Mouse (Mus musculus) olfactory bulb, adult 2 months (tissue): ENCODE measurements at regions not wholly inside any gene's neighbourhood (a gene's known extent, or its start where the extent isn't known, plus 50 kb on each side); places are given as distances from the start of the nearest gene placed in this dataset.

Source experiments
- H3K27ac ChIP-seq: fragments of 200-500 bp; 2 replicates; pipeline ENCODE4 v1.5.1; 2012; ENCODE audit warnings: low read depth, low read length; ENCODE audit not compliant: insufficient read depth
- H3K4me1 ChIP-seq: fragments of 200-500 bp; 2 replicates; pipeline ENCODE4 v1.6.1; 2012; ENCODE audit warnings: low read length; ENCODE audit not compliant: control insufficient read depth, insufficient read depth
- H3K4me3 ChIP-seq: fragments of 200-500 bp; 2 replicates; pipeline ENCODE4 v1.5.1; 2012; ENCODE audit warnings: mild to moderate bottlenecking, low read depth, low read length, moderate library complexity; ENCODE audit not compliant: insufficient read depth
- CTCF ChIP-seq: fragments of 200-500 bp; IDR thresholded peaks from 2 replicates; pipeline ENCODE4 v1.5.1; 2012; ENCODE audit warnings: low read depth, mild to moderate bottlenecking, low read length, moderate library complexity; ENCODE audit not compliant: insufficient read depth
- POLR2A ChIP-seq: fragments of 200-500 bp; IDR thresholded peaks from 2 replicates; pipeline ENCODE4 v1.6.1; 2012; ENCODE audit warnings: mild to moderate bottlenecking, low read depth, low read length, moderate library complexity; ENCODE audit not compliant: insufficient read depth
- WGBS: fragments of 180-500 bp; shearing (Covaris S2); methylation state at CpG from one replicate; pipeline ENCODE4 v1.1.7; 2018; 5-methylcytosine and 5-hydroxymethylcytosine counted together

GRCm38 (mm10) chr15:61345101-61345500 is 422.3 kb upstream of the A1bg start:
- WGBS = 25% methylated on average over 4 of the region's 4 CpGs
- TF ChIP-seq POLR2A (no peak), CTCF (no peak)
- no peak overlapping the region for H3K27ac ChIP-seq
- no peak overlapping the region for H3K4me3 ChIP-seq
- H3K4me1 ChIP-seq = no peaks in the 10 kb centered on the region

- H3K4me3 ChIP-seq = no peak overlapping the region
- no peak for TF ChIP-seq CTCF
- no peak for TF ChIP-seq POLR2A
- H3K27ac ChIP-seq = no peak overlapping the region
- 88% methylated on average over 1 of the region's 1 CpGs for WGBS
- no peaks in the 10 kb centered on the region for H3K4me1 ChIP-seq
These were observed 419.8 kb upstream of the A1bg start for GRCm38 (mm10) chr15:61342618-61343017.

- H3K4me3 ChIP-seq = no peak overlapping the region
- 74% methylated on average over 2 of the region's 2 CpGs for WGBS
- H3K4me1 ChIP-seq = no peaks in the 10 kb centered on the region
- no peak overlapping the region for H3K27ac ChIP-seq
- no peak for TF ChIP-seq CTCF
- TF ChIP-seq POLR2A = no peak
These were observed 405.1 kb upstream of the A1bg start for GRCm38 (mm10) chr15:61327925-61328324.

- 91% methylated on average over 7 of the region's 7 CpGs for WGBS
- H3K27ac ChIP-seq = no peak overlapping the region
- TF ChIP-seq POLR2A (no peak), CTCF (no peak)
- no peaks in the 10 kb centered on the region for H3K4me1 ChIP-seq
- H3K4me3 ChIP-seq = no peak overlapping the region
These were observed 399.4 kb upstream of the A1bg start for GRCm38 (mm10) chr15:61322243-61322642.

GRCm38 (mm10) chr15:61309452-61310165 is 386.8 kb upstream of the A1bg start:
- no peak for TF ChIP-seq POLR2A
- no peak for TF ChIP-seq CTCF
- H3K27ac ChIP-seq = no peak overlapping the region
- H3K4me3 ChIP-seq = no peak overlapping the region
- WGBS = 78% methylated on average over 6 of the region's 6 CpGs
- no peaks in the 10 kb centered on the region for H3K4me1 ChIP-seq

GRCm38 (mm10) chr15:61308936-61309335 is 386.1 kb upstream of the A1bg start:
- Histone ChIP-seq H3K4me1 (no peaks in the 10 kb centered on the region), H3K4me3 (no peak overlapping the region), H3K27ac (no peak overlapping the region)
- 64% methylated on average over 4 of the region's 4 CpGs for WGBS
- TF ChIP-seq POLR2A (no peak), CTCF (no peak)

- H3K4me3 ChIP-seq = no peak overlapping the region
- TF ChIP-seq POLR2A (no peak), CTCF (no peak)
- 65% methylated on average over 3 of the region's 3 CpGs for WGBS
- no peak overlapping the region for H3K27ac ChIP-seq
- no peaks in the 10 kb centered on the region for H3K4me1 ChIP-seq
These were observed 381.7 kb upstream of the A1bg start for GRCm38 (mm10) chr15:61304546-61304945.

- H3K4me3 ChIP-seq = no peak overlapping the region
- WGBS = 89% methylated on average over 6 of the region's 6 CpGs
- TF ChIP-seq CTCF (no peak), POLR2A (no peak)
- H3K4me1 ChIP-seq = no peaks in the 10 kb centered on the region
- no peak overlapping the region for H3K27ac ChIP-seq
These were observed 377.0 kb upstream of the A1bg start for GRCm38 (mm10) chr15:61299796-61300195.

GRCm38 (mm10) chr15:61297447-61298208 is 374.8 kb upstream of the A1bg start:
- no peaks in the 10 kb centered on the region for H3K4me1 ChIP-seq
- no peak overlapping the region for H3K27ac ChIP-seq
- TF ChIP-seq POLR2A (no peak), CTCF (no peak)
- WGBS = 88% methylated on average over 5 of the region's 5 CpGs
- no peak overlapping the region for H3K4me3 ChIP-seq

GRCm38 (mm10) chr15:61294616-61295015 is 371.8 kb upstream of the A1bg start:
- TF ChIP-seq POLR2A (no peak), CTCF (no peak)
- Histone ChIP-seq H3K4me1 (no peaks in the 10 kb centered on the region), H3K4me3 (no peak overlapping the region), H3K27ac (no peak overlapping the region)
- 91% methylated on average over 2 of the region's 2 CpGs for WGBS
